Mouse (Mus musculus): ENCODE data around the gene Cgnl1.
A peak's percentile ranks its signal among the peaks of the same experiment; 100 is the strongest.
"Not testable (repeated sequence)": the region's sequence is repeated elsewhere in the genome, so short reads cannot be mapped to it uniquely, and the experiment has no call there.

Cgnl1 gene

DNA sequence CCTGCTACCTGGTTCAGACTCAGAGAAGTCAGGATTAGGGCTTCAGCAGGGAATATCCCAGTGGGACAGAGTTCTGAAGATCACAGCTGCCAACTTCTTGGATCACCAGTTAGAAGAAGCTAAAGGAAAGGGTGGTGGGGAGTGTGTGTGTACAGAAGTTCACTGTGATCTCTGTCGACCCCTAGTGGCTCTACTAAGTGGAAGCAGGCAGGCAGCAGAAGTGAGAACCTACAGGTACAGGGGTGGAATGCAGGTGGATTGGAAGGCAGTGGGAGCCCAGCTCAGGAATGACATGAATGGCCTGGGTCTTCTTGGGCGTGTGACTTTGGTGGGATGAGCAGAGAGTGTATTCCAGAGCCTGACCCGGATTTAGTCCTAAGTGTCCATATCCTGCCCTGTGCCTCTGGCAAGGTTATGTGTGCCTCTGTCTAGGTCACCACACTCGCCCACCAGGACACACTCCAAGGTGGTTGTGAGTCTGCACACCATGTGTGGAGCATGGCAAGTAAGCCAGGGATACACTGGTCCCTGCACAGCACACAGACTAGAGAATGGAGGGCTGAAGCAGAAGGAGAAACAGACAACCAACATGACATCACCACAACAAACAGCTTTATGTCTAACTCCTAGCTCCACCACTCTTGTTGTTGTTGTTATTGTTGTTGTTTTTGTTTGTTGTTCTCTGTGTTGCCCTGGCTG is 147.4 kb downstream of the Cgnl1 start:
- DNase-seq (ENCODE audit: low read depth) = peak; percentile 59

GRCm38 (mm10) chr9:71622593-71622992 is 148.8 kb downstream of the Cgnl1 start:
- no peak for DNase-seq (ENCODE audit: low read depth)

GRCm38 (mm10) chr9:71621968-71622367 is 149.4 kb downstream of the Cgnl1 start:
- no peak for DNase-seq (ENCODE audit: low read depth)

DNA sequence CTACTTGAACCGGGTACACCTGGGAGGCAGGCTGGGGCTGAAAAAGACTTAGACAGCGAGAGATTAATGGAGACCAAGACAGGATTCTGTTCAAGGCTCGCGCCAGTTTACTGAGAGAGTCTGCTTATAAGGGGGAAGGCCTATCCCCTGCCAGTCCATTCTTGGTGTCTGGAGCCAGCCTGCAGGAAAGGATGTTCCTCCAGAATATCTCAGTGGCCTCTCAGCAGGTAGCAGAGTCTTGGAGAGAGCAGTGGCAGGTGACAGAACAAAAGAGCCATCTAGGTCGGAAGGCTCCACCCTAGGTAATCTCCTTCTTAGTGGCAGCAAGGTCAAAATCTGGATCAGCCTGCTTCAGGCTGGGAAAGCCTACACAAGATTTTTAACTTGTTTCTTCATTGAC is 151.3 kb downstream of the Cgnl1 start:
- DNase-seq (ENCODE audit: low read depth) = not testable (repeated sequence)

DNA sequence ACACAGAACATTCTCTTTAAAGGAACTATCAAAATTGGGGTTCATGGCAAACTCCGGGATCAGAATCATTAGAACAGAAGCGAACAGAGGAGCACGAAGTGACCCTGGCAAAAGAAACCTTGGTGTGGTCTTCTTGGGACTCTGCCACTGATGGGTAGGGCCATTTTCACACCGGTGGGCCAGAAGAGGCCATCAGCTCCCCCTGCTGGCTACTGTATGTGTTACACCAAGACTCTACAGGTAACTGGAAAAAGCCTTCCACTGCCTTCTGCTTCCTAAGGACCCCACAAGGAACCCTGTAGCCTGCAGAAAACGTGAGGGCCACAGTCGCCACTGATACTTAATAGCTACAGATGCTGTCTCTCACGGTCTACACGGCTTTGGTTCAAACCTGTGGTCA is 154.0 kb downstream of the Cgnl1 start:
- peak; percentile 50 for DNase-seq (ENCODE audit: low read depth)

DNA sequence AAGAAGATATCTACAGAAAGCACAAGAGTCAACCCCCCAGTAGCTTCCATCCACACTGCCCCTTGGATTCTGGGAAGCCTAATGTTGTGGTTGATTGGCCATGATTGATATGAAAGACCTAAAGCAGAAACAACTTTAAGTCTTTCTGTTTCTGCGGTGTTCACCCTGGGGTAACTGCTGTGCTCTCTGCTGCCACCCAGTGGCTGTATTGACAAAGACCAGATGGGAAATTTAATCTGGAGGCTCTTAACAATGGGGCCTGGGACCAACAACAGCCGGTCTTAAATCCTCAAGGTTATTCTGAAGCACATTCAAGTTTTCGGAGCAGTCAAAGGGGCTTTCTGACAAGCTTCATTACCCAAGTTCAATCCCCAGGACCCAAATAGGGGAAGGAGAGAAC is 155.2 kb downstream of the Cgnl1 start:
- peak; percentile 85 for DNase-seq (ENCODE audit: low read depth)

GRCm38 (mm10) chr9:71614643-71615042 is 156.8 kb downstream of the Cgnl1 start:
- DNase-seq (ENCODE audit: low read depth) = peak; percentile 59

DNA sequence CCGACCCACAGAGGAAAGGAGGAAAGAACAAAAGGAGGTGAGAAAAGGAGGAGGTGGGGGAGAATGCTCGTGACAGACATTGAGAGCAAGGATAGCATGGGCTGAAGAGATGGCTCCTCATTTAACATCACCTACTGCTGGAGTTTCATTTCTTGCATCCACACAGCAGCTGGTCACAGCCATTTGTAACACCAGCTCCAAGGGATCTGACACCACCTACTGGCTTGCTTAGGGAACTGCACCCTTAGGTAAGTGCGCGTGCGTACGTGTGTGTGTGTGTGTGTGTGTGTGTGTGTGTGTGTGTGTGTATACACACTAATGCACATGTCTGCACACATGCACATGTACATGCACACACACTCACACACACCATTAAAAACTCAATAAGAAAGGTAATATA is 158.4 kb downstream of the Cgnl1 start:
- no peak for DNase-seq (ENCODE audit: low read depth)

GRCm38 (mm10) chr9:71611876-71612275 is 159.5 kb downstream of the Cgnl1 start:
- no peak for DNase-seq (ENCODE audit: low read depth)

GRCm38 (mm10) chr9:71609010-71609409 is 162.4 kb downstream of the Cgnl1 start:
- DNase-seq (ENCODE audit: low read depth) = no peak

- DNase-seq (ENCODE audit: low read depth) = no peak
Measured at GRCm38 (mm10) chr9:71606296-71607057, 164.9 kb downstream of the Cgnl1 start.

DNA sequence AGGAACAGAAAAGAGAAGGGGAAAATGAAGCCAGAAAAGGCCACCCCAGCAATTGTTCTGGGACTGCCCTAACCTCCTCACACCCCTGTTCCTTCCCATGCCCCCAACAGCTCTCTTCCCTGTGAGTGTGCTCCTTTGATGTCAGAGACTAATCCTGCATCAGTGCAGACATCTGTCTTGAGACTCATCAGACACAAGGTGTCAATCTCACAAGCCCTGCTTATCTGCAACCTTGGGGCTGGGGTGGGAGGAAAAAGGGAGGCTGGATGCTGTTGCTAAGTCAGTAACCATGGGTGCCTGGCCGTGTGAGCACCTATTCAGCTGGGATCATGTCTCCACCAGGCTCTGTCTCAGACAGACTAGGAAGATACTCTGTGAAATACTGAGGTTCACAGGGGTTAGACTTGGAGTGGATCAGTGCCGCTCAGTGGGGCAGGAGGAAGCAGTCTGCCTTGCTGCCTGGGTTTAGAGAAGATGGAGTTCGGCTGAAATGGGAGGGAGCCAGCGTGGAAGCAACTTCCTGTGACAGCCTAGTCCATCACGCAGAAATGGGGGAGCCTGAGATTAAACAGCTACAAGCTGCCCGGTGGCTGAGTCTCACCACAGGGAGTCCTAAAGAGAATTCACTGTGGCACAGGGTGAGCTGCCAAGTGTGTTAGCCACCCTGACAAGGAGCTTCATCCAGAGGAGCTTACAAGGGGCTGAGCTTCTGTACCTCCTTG is 166.3 kb downstream of the Cgnl1 start:
- DNase-seq (ENCODE audit: low read depth) = no peak

DNA sequence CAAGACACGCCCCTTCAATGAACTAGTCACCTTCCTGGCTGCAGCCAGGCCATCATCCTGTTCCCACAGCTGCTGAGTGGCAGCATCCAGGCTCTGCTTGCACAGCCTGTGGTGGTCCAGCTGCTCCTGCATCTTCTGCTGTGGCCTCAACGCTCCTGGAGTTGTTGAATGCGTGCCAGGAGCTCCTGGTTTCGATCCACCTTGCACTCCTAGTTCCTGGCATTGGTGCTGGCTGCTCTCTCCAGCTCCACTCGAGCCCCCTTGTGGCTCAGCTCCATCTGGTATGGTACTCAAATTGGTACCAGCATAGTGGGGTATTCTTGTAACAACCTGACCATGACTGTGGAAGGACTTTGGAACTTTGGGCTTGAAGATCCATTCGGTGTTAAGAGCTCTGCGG is 171.5 kb downstream of the Cgnl1 start:
- no peak for DNase-seq (ENCODE audit: low read depth)

GRCm38 (mm10) chr9:71596888-71597287 is 174.5 kb downstream of the Cgnl1 start:
- DNase-seq (ENCODE audit: low read depth) = no peak

DNA sequence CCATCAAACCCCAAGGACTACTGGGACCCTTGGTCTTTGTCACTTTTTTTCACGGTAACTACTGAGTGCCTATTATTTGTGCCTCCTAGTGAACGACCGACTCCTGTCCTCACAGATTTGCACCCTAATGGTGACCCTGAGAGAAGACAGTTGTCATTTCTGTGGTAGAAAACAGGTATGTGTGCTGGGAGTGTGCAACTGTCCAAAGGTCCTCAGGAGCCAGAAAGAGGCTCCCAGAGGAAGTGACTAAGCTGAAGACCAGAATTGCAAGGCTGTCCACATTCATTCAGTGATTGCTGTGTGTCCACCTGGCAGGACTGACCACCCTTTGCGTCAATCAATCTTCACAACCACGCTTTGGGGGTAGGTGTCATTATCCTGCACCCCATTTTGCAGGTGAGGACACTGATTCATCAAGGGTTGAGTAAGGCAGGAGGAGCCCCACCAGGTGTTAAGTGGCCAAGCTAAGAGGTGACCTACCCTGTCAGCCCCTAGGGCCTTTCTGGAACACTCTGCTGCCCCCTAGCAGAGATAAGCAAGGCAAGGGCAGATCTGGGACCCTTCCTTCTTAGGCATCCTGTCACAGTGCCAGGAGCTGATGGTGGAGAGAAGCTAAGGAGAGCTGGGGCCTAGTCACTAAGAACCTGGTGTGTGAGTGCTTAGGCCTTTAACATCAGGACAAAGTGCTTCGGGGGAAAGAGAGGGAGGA is 178.7 kb downstream of the Cgnl1 start:
- DNase-seq (ENCODE audit: low read depth) = no peak

DNA sequence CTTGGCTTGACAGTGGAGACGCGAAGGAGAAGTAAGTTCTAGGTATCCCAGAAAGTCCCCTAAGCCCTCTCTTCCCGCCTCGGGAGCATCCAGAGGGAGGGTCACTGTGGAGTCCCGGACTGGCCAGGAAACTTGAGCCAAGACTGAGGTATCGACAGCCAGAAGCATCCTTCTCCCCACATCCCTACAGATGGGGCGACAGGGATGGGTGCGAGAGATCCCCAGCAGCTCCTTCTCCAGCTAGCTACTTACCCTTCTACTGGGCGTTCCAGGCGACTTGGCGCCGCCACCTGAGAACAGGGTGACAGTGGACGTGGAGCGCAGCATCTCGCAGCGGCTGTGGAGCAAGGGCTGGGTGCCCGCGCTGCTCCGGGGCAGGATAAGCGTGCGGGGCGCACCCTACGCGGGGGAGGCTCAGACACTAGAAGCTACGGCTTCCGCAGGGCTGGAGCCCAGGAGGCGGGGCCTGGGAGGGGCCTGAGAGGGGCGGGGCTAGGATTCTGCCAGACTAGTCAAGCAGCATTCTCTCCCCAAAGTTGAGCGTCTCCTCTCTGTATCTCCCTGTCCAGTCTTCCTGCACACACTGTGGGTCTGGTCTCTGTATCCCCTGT is 179.4 kb downstream of the Cgnl1 start, which contains the start of gene Myzap:
TSS of gene Myzap (minus strand) at position 423 of the 611 bp plus-strand sequence.
- DNase-seq (ENCODE audit: low read depth) = peak; percentile 78

GRCm38 (mm10) chr9:71591106-71591505 is 180.3 kb downstream of the Cgnl1 start:
- no peak for DNase-seq (ENCODE audit: low read depth)

- DNase-seq (ENCODE audit: low read depth) = no peak
Measured at GRCm38 (mm10) chr9:71589771-71590170, 181.6 kb downstream of the Cgnl1 start.

DNA sequence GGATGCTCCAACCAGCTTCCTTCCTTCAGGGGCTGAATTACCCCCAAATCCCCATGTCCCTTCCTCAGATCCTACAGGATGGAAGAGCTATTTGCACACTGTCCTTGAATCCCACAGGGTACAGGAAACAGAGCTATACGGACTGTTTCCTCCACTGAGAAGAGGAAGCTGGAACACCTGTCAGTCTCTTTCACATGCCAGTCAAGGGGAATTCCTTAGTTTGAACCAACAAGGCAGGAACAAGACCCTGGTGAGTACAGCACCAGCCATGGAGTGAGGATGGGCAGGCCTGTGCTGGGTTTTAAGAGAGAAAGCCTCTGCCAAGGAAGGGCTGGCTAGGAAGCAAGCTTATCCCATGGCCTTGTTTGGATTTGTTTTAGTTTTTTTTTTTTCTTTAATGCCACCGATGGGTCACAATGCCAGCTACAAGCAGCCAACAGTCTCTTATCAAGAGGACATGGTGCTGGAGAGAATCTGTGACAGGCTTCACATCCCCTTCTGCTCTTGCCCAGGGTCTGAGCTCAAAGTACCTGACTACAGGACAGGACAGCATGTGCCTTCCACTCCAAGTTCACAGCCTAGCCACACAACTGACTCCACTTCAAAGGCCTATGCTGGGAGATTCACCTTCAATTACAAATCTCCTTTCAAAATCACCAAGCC is 182.3 kb downstream of the Cgnl1 start:
- no peak for DNase-seq (ENCODE audit: low read depth)

DNA sequence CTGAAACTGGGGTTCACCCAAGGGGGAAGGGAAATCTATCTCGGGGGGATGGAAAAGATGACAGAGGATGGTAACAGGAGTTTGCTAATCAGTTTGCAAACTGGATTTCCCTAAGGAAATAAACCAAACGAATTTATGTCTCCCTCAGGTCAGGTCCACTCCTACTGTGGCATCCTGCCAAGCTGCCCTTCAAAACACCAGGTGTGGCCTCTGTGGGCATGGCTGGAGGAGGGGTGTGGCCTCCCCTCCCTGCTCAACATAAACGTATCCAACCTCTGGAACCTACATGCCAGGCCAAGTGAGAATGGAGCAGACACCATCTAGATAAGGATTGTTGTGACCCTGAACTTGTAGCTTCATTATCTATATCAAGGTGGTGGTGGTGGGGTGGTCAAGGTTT is 185.0 kb downstream of the Cgnl1 start:
- no peak for DNase-seq (ENCODE audit: low read depth)

GRCm38 (mm10) chr9:71582771-71583170 is 188.6 kb downstream of the Cgnl1 start:
- no peak for DNase-seq (ENCODE audit: low read depth)

Data from NIH3T3 (cell line).